Mouse (Mus musculus): Measurements from ENCODE around the gene Klk11.

Klk11 gene

DNA sequence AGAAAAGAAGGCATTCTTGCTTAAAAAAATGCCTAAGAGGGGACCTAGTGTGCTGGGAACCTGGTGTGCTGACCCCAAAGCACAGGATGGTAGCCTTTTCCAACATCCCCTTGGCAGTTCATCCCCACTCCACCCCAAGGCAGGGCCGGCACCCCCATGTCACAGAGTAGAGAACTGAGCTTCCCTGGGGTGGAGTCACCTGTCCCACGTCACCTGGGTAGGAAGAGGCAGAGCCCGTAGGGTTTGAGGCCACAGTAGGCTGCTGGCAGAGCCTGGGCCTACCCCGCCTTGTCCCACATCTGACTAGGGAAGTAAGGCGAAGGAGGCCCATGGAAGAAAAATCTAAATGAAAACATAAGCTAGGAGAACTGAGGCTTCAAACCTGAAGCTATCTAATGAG lies at the start of gene Klk11:
Gene Klk11, plus strand, starts transcription at position 241 of the 400 bp plus-strand sequence.
- DNase-seq (ENCODE audit: low spot score): no peak

DNA sequence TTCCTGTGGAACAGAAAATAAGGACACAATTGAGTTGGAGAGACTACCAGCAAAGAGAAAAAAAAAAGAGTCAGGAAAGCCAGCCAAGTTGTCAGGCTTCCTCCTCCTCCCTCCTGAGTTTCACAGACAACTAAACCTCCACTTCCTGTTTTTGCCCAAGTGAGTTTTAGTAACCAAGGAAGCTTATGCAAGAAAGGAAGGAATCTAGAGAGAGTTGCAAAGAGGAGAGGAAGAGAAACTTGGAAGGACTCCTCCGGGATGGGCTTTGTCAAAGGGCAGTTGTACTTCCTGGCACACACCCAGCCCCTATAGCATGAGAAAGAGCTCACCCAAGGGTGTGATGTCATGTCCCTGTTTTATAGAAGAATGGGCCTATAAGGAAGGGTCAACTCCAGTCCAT lies 26.6 kb upstream of the Klk11 start:
- no peak for DNase-seq (ENCODE audit: low spot score)

DNA sequence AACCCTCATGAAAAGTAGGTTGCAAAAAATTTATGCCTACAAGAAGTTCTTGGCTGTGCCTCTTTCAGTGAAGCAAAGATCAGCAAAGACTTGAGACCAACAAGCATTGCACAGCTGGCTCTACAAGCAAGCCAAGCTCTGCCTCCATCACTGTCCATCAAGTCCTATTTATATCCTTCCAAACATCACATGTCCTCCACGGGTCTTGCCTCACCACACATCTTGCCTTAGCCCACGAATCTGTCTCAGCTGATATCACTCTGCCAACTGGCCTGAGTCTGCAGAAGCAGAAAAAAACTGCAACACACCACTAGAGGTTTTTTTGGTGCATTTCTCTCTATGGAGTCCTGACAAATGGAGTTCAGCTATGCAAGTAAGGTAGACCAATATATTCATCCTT lies 21.6 kb upstream of the Klk11 start:
- no peak for DNase-seq (ENCODE audit: low spot score)

DNA sequence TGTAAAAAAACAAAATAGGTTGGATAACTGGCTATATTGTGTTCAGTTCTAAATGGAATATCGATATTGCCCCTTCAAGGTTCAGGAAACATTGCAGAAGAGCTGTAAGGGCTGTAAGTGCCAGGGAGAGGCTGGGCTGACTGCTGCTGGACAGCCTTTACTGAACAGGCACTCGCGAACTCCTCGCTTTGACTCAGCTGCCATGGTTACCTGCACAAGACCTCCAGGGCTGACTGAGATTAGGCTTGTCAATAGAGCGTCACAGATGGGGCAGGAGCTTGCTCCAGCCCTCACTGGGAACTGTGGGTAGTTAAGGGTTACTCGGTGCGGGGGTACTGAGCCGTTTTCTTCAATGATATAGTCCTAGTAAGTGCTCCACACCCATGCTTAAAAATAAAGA lies 7.9 kb upstream of the Klk11 start:
- DNase-seq (ENCODE audit: low spot score): no peak

DNA sequence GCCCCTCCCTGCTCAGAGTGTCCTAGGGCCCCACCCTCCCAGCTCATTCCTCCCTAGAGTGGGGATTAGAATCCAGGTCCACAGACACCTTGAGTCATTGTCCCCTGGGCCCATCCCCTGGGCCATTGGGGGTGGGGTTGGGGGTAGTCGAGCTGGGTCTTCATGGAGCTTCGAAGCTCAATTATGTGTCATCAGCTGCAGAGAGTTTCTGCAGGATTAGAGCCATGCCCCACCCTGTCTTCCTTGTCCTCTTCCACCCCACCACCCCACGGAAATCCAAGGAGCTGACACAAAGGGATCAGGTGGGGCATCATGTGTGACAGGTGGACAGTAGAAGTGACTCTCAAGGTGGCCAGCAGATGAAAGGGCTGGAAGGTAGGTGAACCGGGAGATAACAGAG lies 5.8 kb upstream of the Klk11 start, which contains the start of gene Klk12:
Gene Klk12, plus strand, starts transcription at position 301 of the 400 bp plus-strand sequence.
- DNase-seq (ENCODE audit: low spot score): no peak

DNA sequence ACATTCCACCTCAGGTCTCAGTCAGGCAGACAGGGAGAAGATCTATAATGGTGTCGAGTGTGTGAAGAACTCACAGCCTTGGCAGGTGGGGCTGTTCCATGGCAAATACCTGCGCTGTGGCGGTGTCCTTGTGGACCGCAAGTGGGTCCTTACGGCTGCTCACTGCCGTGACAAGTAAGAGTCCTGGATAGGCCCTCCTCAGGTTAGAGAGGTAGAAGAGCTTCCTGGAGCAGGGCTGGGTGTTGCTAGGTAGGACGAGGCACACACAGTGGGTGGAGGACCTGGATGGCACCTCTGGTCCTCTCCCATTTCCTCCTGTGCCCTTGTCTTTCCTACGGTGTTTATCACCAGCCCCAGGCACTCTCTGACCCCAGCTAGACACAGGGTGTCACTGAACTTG lies 4.8 kb upstream of the Klk11 start:
- no peak for DNase-seq (ENCODE audit: low spot score)

DNA sequence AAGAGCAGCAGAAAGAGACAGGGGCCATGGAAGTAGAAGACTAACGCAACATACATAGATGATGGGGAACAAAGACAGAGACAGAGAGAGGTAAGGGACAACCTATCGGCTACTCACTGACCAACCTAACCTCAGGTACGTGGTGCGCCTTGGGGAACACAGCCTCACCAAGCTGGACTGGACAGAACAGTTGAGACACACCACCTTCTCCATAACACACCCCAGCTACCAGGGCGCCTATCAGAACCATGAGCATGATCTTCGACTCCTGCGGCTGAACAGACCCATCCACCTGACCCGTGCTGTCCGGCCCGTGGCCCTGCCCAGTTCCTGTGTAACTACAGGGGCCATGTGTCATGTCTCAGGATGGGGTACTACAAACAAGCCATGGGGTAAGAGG lies 3.7 kb upstream of the Klk11 start:
- no peak for DNase-seq (ENCODE audit: low spot score)

DNA sequence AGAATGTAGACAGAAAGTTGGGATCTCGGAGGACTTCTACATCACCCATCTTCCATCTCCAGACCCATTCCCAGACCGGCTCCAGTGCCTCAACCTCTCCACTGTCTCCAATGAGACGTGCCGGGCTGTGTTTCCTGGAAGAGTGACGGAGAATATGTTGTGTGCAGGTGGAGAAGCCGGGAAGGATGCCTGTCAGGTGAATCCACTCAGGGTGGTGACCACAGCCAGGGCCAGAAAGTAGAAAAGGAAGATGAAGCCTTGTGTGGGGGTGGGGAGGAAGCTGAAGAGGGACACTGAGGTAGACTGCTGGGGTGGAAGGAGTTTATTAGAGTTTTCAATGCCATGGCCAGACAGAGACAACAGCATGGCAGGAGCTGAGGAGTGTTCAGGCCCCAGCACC lies 2.5 kb upstream of the Klk11 start:
- no peak for DNase-seq (ENCODE audit: low spot score)

DNA sequence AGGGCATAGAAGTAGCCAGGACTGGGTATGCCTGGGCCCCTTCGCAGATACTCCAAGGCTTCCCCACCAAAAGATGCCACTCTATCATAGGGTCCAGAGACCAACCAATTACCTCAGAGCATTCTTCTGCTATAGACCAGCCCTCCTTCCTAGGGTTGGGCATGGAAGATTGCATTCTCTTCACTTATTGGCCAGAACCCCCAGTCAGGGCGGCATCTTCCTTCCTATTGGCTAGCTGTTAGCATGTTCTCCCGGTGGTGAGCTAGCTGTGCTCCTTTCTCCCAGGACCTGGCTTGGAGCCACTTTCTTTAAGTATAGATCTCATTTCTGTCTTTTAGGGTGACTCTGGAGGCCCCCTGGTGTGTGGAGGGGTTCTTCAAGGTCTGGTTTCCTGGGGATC lies 1.5 kb upstream of the Klk11 start:
- DNase-seq (ENCODE audit: low spot score): no peak

DNA sequence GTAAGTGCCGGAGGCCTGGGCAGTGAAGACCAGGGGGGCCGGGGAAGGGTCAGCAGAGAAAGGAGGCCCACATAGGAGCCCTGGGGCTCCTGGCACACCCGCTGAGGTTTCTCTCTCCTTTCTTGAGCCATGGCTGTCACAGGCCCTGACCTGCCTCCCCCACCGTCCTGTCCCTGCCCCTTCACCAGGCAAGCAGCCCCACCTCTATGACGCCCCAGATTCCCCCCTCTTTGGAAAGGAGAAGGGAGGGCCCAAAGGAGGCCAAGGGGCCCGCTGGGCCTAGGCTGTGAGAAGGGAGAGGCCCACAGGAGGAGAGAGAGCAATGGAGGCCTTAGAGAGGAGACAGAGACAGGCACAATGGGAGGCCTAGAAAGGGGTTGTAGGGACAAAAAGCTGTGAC lies 398 bp downstream of the Klk11 start:
- DNase-seq (ENCODE audit: low spot score): no peak

DNA sequence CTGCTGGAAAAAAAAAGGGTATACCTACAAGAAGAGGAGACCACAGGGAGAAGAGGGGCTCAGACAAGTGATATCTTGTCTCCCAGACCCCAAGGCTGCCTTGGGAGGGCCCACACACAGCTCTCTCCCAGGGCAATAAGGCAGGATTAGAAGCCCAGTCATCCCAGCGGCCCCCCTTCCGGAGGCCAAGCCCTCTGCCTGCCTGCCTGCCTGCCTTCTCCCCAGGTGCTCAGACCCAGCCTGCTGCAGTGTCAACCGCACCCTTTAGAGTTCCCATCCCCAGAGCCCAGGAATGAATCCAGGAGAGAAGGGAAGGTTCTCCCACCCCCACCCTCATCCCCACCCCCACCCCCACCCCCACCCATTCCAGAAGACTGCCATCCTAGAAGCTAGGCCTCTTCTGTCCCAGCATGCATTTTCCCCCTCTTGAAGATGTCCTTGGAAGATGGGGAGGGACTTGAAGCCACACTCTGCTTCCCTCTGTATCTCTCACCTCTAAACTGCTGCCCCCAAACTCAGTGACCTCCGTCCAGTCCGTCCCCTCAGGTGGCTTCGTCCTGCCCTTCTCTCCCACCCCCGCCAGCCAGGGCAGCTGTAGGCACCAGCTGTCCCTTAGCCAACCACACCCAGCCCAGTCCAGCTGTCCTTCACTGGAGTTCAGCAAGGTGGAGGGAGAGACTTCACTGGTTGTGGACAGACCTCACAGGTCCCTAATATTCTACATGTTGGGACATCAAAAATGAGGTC lies 1.1 kb downstream of the Klk11 start:
- DNase-seq (ENCODE audit: low spot score): no peak

DNA sequence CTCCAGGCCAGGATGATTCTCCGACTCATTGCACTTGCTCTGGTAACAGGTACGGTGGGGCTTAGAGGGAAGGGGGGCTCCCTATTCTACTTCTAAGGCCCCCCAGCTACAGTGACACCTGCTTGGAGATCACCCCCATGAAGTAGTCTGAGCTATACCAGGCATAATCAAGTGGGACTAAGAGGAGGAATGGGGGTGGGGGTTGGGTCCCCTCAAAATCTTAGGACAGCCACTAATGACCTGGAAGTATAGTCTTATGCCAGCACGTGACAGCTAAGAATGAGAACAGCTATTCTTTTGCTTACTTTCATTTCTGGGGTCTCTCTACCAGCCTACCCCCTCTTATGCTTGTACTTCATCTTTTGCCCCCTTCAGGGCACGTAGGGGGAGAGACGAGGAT lies 2.1 kb downstream of the Klk11 start:
- DNase-seq (ENCODE audit: low spot score): no peak

DNA sequence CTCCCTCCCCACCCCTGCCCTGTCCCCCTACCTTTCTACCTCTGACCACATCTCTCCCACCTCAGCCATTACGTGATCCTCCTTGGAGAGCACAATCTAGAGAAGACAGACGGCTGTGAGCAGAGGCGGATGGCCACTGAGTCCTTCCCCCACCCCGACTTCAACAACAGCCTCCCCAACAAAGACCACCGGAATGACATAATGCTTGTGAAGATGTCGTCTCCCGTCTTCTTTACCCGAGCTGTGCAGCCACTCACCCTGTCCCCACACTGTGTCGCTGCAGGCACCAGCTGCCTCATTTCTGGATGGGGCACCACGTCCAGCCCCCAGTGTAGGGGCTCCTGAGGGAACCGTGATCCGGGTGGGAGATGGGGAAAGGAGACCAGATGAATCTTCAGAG lies 3.0 kb downstream of the Klk11 start:
- DNase-seq (ENCODE audit: low spot score): no peak

DNA sequence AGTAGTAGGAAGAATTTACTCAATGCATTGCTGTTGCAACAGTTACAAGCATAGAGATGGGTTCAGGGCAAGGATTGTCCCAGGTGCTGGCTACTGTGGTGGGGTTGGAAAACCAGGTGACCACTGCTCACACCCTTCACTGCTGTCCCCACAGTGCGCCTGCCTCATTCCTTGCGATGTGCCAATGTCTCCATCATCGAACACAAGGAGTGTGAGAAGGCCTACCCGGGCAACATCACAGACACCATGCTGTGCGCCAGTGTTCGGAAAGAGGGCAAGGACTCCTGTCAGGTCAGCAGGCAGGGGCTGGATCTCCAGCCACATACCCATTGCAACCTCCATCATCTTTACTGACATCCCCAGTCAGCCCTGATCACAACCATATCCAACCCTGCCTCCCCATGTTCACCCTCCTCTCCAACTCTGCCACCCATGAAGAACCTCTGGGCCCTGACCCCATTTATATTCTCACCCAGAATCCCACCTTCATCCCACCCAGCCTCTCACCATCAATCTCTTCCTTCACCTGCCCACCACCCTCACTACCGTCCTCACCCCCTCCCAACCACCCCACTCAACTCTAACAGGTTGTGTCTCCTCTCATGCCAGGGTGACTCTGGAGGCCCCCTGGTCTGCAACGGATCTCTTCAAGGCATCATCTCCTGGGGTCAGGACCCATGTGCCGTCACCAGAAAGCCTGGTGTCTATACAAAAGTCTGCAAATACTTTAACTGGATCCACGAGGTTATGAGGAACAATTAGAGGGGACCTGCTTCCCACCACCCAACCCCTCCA lies 4.0 kb downstream of the Klk11 start:
- DNase-seq (ENCODE audit: low spot score): no peak

DNA sequence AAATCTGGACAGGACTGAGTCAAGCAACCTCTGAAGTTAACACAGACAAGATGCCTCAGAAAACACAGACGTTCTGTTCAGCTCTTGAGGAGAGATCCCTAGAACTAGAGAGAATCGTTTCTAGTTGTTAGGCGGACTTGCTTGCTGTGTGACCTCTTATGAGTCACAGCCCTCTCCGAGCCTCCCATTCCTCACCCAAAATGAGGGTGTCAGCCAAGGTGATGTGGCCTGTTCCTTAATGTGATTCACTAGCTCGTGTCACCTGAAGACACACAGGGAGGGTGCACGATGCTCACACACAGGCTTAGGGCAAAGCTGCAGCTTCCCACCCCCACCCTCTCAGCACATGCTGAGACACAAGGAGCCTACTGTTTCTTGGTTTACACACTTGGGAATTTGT lies 5.8 kb downstream of the Klk11 start:
- no peak for DNase-seq (ENCODE audit: low spot score)

DNA sequence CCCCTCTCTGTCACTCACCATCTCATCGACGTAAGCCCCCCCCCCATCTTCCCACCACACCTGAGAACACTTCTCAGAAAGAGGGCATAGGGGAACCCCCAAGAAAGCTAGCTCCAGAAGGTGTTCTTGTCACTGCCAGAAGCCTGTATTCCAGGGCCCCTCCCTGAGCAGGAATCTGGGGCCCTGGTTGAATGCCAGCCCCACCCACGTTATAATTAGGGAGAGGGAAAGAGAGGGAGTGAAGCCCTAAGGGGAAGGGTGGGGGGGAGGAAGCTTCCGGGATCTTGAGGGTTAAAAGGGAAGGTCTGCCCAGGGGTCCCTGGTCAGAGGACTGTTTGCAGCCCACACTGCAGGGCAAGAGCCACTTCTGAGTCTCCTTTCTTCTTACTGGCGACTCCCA lies 6.3 kb downstream of the Klk11 start, which contains the start of gene Klk10:
Gene Klk10, plus strand, starts transcription at position 290 of the 400 bp plus-strand sequence.
- DNase-seq (ENCODE audit: low spot score): no peak

DNA sequence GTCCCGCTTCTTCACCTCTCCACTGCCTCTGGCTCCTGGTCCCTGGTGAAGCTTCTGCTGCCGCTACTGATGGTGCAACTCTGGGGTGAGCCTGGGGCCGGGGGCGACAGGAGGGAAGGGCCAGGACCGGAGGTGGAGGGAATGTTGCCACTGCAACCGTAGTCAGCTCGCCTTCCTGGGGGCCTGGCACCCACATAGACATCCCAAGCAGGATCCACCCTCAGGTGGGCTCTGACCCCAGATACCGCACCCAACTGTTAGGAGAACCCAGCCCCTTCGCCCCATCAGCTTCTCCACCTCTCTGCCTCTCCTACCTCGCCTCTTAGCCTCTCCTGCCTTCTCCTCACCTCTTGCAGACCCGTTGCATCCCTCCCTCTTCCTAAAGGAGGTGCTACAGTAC lies 7.1 kb downstream of the Klk11 start:
- no peak for DNase-seq (ENCODE audit: low spot score)

DNA sequence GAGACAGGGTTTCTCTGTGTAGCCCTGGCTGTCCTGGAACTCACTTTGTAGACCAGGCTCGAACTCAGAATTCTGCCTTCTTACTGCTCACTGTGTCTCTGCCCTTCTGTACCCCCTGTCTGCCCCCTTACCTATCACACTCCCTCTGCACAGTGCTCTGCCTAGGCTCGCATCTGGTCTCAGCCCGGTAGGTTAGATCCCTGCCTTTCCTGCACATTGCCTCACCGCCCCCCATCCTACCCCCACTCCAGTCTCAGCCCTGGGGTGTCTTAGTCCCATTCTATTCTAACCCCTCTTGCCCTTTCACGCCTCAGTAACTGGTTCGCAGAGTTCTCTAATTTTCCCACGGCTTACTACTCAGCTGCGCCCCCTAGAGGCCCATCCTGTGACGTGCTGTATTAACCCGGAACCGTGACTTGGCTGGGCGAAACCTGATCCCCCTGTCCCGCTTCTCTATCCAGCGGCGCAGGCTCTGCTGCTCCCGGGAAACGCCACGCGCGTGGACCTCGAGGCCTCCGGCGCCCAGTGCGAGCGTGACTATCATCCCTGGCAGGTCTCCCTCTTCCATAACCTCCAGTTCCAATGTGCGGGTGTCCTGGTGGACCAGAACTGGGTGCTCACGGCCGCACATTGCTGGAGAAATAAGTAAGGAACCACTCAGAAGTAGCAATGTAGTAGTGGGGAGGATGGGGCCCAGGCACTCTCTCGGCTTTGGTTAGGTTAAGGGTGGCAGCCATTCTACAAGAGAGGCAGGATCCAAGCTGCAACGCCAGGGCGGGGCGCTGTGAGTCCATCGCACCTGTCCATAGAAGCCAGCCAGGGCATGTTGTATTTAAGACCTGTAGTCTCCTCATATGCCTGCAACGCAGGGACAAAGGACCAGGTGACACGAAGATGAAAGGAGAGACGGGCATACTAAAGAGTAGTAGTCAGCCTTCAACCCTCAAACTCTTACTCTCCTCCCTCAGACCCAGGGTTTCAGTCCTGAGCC lies 8.2 kb downstream of the Klk11 start:
- no peak for DNase-seq (ENCODE audit: low spot score)

DNA sequence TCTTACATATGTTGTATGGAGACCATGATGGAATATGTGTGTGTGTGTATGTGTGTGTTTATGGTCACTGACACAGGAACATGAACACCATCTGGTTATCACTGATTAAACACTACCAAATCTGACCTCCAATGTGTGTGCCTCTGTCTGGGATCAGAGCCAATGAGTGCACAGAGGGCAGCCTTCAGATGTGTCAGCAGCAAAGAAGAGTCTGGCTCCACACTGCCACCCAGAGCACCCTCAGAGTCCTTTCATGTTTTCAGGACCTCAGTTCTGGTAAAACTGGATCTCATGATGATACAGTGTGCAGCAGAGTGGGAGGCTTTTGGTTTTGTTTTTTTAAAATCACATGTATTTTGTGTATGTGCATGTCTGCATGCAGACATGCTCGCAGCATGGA lies 10.9 kb downstream of the Klk11 start:
- DNase-seq (ENCODE audit: low spot score): no peak

DNA sequence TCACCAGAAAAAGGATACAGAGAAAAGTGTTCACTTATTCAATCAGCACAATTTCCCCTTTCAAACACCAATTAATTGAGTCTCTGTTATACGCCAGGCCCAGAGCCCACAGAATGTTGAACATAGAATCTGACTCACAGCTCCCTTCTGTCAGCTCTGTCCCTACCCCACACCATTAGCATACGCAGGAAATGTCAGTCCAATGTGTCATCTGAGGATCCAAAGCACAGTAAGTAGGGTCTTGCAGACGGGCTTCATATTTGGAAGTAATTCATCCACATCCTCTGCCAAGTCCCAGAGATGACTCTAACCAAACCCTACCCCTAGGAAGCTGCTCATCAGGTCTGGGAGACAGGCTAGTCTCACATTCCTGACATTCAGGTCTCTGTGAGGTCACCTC lies 13.7 kb downstream of the Klk11 start:
- DNase-seq (ENCODE audit: low spot score): no peak

DNA sequence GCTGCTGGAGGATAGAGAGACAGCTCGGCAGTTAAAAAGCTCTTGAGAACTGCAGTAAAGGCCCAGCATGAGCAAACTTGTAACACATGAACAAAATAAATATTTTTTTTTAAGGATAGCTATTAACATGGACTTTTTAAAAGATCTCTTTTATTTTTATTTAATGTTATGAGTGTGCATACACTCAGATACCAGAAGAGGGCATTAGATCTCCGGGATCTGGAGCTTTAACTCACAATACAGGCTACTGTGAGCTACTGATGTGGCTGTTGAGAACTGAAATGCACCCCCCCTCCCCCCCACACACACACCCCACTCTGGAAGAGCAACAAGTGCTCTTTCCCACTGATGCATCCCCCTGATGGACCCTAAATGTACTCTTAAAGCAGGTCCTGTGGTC lies 14.9 kb downstream of the Klk11 start:
- no peak for DNase-seq (ENCODE audit: low spot score)

DNA sequence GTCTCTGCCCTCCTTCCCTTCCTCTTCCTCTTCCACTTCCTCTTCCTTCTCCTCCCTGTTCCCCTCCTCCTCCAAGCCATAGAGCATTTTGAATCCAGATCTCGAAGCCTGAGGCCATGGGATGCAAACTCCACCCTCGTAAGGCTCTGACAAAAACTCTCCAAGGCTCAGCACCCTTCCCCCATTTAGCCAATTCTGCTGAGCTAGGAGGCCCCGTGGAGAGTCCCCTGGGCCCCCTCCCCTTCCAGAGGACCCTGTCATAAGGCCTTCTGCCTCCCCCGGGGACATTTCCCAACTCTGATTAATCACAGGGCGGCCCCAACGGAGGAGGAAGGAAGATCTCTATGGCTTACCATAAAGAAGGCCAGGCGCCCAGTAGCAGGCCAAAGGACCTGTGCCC lies 17.2 kb downstream of the Klk11 start, which contains the start of gene Klk9:
Gene Klk9, plus strand, starts transcription at position 301 of the 400 bp plus-strand sequence.
- no peak for DNase-seq (ENCODE audit: low spot score)
